Mouse (Mus musculus): ENCODE data around the gene Six6. TPM values are rescaled to one million over a fixed set of nuclear protein-coding genes. Genes with fewer than 3 reads are reported as not detected.

Gene Six6
- total RNA-seq, 2 experiments from 2014 or later, result not detected

DNA sequence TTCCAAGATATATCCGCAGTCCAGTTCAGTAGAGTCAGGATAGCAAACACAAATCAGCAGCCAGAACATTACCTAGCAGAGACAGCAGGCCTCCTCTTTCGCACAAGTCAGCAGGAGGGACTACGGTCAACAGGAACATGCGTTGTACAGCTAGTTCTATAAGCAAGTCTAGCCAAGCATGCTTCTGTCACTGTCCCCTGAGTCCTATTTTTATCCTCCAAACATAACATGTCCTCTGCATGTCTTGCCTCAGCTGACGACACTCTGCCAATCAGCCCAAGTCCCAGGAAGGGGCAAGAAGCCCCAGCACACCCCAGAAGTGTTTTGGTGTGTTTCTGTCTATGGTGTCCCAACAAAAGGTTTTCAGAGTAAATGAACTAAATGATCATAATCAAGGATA is 14.2 kb downstream of the Six6 start:
- no peak for ATAC-seq (replicated peaks; ENCODE audit: low FRiP score, low TSS enrichment, poor library complexity, severe bottlenecking)

DNA sequence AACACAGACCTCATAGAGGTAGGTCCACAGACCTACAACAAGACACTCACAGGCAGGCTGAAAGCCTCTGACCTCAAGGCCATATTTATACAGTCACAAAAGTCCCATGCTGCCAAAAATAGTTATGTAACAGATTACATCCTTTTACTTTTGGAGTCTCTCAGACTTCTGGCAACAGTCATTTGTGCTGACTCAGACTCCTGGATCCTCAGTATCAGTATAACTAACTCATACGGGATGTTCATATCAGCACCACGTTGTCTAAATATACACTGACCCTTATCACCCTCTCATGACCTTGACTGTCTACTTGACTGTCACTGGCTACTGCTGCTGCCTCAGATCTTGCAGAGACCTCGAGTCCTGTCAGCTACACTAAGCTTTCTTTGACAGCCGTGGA is 15.2 kb downstream of the Six6 start:
- no peak for ATAC-seq (replicated peaks; ENCODE audit: low FRiP score, low TSS enrichment, poor library complexity, severe bottlenecking)

DNA sequence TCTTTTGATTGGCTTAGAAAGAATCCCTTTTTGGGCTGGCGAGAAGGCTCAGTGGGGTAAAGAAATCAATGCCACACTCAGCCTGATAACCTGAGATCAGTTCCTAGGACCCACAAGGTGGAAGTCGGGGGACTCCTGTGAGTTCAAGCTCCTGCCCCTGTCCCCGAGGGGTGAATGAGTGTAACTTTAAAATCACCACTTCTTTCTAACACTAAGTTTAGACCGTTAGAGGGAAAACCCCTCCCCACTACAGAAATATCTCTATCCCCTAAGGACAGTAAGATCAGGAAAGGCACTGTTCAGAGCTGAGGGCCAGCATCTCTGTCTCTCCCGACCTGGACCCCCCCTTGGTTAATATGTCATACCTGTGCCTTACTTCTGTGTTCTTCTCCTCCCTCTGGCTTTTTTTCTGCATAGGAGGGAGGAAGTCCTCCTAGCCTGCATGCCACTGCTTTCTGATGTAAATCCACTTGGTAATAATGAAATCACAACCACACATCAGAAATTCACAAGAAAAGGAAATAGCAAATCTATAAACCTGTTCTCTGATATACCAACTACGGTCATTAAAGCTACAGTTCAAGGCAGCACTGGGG is 18.2 kb downstream of the Six6 start:
- ATAC-seq (replicated peaks; ENCODE audit: low FRiP score, low TSS enrichment, poor library complexity, severe bottlenecking), result no peak

DNA sequence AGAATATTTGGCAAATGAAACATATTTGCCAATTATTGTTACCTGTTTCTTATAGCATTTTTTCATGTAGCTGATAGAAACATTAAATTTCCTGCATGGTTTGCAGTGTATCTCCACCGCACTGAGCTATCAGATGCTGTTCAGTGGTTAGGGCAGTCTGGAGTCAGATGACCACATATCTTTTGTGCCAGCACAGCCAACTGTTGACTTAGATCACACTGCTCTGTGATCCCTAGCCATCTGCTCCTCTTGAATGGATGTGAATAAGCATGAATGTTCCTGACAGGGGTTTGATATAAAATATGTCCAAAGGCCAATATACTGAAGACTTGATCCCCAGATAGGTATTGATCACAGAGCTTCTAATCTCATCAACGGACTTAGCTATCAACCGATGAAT is 18.8 kb downstream of the Six6 start:
- no peak for ATAC-seq (replicated peaks; ENCODE audit: low FRiP score, low TSS enrichment, poor library complexity, severe bottlenecking)

DNA sequence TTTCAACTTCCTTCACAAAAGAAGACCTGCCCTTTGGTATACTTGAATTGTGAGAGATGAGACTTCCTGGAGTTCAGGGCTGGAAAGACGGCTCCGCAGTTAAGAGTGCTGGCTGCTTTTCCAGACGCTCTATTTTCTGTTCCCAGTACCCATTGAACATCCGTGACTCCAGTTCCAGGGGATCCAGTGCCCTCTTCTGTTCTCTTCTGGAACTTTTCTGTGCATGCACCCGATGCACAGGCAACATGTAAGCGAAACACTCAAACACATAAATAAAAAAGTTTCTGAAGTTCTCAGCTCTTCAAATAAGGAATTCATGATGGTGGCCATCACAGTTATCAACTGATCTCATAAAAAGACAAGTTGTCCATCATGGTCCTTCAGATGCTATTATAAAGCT is 23.1 kb downstream of the Six6 start:
- no peak for ATAC-seq (replicated peaks; ENCODE audit: low FRiP score, low TSS enrichment, poor library complexity, severe bottlenecking)

DNA sequence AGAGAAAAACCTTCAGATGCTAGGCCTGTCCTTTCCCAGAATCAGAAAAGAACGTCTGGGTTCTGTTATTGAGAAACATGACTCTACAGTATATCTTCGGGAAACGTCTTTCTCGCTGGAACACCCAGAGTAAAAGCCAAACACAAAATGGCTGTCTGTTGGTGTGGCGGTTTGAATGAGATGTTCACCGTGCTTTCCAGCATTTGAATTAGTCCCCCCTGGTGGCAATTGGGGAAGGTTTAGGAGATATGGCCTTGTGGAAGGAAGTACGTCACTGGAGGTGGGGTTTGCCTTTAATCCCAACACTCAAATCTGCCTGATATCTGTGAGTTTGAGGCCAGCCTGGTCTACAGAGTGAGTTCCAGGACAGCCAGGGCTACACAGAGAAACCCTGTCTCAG is 27.8 kb downstream of the Six6 start:
- ATAC-seq (replicated peaks; ENCODE audit: low FRiP score, low TSS enrichment, poor library complexity, severe bottlenecking), result no peak

DNA sequence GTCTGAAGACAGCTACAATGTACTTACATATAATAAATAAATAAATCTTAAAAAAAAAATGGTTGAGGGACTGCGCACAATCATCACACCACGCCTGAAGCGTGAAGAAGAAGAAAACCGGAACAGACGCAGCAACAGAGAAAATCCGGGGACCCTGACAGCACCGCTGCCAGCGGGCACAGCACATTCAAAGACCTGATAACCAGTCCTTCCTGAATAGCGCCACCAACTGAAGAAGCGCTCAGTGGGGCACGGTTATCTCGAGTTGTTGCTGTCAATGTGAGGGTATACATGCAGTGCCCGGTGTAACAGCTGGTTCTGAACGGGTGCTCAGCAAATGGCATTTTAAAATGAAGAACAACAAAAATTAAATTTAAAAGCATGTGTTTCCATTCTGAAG is 30.9 kb downstream of the Six6 start:
- ATAC-seq (replicated peaks; ENCODE audit: low FRiP score, low TSS enrichment, poor library complexity, severe bottlenecking), result 0 out of 2 replicates have a peak, but pooled peaks have one; percentile 38

DNA sequence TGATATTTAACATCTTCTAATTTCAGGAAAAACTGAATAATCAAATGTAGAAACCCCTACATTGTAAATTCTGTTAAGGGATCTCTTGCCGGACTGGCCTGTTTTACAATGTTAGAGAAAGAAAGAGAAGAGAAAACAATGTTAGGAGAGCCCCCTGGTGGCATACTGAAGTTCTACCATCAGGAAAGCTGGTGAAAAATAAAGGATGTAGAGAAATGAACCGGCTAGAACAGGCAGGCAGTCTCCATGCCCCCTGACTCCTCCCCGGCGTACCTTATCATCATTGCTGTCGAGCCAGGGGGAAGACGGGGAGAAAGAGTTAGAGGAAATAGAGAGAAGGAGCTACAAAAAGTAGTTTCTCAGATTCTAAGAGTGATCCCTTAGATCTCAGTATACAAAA is 33.5 kb downstream of the Six6 start:
- peak; percentile 57 for ATAC-seq (replicated peaks; ENCODE audit: low FRiP score, low TSS enrichment, poor library complexity, severe bottlenecking)

DNA sequence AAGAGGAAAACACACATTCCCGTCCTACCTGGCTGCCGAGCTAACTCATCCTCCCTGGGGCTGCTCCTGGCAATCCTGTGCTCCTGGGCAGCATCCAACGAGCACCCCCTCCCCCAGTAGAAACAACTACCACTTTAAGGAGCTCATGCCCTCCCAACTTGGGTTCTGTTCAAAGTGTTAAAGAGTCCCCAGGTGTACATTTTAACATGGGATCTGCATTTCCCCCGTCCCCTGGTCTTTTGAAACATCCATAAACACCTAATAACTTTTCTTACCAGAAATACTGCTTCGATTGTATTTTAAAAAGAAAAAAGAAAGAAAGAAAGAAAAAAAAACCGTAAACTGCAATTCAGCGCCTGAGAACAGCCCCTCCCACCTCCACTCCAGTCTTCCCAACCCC is 36.5 kb downstream of the Six6 start:
- ATAC-seq (replicated peaks; ENCODE audit: low FRiP score, low TSS enrichment, poor library complexity, severe bottlenecking), result no peak

DNA sequence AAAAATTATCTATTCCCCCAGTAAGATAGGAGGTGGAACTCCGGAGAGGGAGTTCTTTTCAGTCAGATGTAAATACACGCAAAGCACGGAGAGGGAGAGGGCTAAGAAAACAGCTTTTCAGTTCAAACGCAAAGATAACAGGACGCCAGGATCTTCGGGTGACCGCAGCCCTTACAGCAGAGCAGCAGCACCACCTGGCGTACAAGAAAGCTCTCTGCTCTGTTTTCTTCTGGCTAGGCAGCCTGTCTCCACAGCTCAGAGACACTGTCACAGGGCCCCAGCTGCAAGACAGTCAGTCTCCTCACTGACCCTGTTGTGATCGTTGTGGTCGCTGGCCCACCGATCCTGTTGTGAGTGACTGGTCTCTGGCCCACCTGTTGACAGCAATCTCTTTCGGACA is 37.0 kb downstream of the Six6 start:
- peak; percentile 96 for ATAC-seq (replicated peaks; ENCODE audit: low FRiP score, low TSS enrichment, poor library complexity, severe bottlenecking)

DNA sequence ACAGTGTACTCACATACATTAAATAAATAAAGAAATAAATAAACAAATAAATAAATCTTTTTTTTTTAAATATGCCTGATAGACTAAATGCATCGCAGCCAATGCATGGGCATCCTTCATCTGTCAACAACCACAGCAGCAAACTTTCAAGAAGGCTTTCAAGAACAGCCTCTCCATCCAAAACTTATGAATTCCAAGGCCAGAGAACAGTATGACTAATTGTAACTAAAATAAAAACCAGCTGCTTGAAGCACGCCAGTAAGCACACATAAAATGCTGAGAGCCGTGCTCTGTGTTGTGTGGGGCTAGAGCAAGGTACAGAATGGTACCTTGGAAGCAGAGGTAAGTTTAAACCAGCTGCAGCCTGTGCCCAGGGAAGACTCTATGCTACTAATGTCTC is 38.2 kb downstream of the Six6 start:
- no peak for ATAC-seq (replicated peaks; ENCODE audit: low FRiP score, low TSS enrichment, poor library complexity, severe bottlenecking)

DNA sequence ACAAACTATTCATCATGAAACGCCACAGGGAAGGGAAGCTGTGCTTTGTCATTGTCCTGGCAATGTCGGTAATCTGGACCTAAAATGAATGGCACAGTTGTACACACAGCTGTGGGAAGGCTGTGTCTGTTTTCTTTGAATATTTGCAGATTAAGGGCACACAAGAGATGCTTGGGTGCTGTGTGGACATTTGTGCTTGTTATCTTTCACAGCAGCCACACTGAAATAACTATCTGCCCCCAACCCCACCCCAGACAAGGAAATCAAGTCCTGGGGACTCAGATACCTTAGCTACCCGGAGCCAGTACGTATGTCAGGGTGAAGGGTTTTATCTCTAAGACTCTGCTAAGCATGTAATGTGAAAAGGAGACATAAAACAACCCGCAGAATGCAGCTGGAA is 39.5 kb downstream of the Six6 start:
- ATAC-seq (replicated peaks; ENCODE audit: low FRiP score, low TSS enrichment, poor library complexity, severe bottlenecking), result peak; percentile 64

DNA sequence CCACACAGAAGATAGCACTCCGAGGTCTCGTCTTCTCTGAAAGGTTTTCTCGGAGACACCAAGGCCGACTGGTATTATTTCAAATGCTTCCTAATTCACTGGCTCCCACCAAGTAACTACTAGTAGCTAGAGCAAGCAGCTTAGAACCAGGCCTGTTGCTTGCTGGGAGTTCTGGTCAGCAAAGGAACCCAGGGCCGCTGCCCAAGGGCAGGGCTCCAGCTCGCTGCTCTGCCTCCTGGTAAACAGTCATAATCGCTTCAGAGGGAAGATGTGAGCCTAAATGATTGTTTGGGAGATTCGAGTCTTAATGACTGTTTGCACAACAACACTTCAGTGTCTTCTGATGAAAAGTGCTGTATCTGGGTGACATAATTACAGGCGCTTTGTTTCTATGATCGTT is 42.9 kb downstream of the Six6 start:
- no peak for ATAC-seq (replicated peaks; ENCODE audit: low FRiP score, low TSS enrichment, poor library complexity, severe bottlenecking)

DNA sequence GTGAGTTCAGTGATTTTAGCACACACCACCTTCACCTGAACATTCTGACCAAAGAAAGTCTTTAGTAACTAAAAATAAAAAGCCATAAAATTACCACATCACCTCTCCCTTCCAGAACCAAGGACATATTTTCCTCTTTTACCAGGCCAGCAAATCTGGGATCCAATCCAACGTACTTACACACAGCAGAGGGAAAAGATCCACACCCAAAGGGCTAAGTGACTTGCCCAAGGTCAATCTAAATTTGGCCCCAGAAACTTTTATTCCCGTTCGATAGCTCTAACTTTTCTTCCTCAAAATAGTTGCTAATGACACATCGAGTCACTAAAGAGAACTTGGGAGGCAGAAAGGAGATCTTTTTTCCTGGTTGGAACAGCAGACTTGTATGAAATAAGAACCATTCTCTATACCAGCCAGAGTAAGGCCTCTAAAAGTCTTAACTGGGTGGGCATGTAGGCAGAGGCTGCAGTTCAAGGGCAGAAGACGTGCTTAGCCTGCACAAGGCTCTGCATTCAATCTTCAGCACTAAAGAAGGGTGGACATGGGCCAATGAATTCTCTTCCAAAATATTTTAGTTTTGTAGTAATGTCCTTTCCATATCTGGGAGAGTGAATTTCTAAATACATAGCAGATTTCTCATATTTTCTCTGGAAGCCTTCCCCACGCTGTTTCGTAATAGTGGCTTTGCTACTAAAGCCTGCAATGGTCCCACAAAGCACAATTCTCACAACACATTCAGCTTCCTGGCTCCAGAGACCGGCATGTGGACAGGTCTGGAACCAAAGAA is 43.6 kb downstream of the Six6 start:
- ATAC-seq (replicated peaks; ENCODE audit: low FRiP score, low TSS enrichment, poor library complexity, severe bottlenecking), result no peak

Other genes starting within 250 kb of the Six6 start
- gene Ppm1a, start 182.4 kb upstream of the Six6 start, total RNA-seq (2014; fragmentation: Nextera tagmentation), result 69.9 and 88.3 TPM in 2 replicates
- 137 and 152 TPM in 2 replicates for gene Ppm1a, start 182.4 kb upstream of the Six6 start, total RNA-seq (2017)
- gene 4930447C04Rik, start 882 bp downstream of the Six6 start, total RNA-seq (2014; fragmentation: Nextera tagmentation), result 5.8 TPM in 1 of 2 replicates, not detected in the other
- gene 4930447C04Rik, start 882 bp downstream of the Six6 start, total RNA-seq (2017), result 0.89 and 17.8 TPM in 2 replicates
- gene Six1, start 114.0 kb downstream of the Six6 start, total RNA-seq (2014; fragmentation: Nextera tagmentation), result not detected in 2 replicates
- not detected in 2 replicates for gene Six1, start 114.0 kb downstream of the Six6 start, total RNA-seq (2017)
- gene Six4, start 173.6 kb downstream of the Six6 start, total RNA-seq (2014; fragmentation: Nextera tagmentation), result not detected in 2 replicates
- 0.19 TPM in 1 of 2 replicates, not detected in the other for gene Six4, start 173.6 kb downstream of the Six6 start, total RNA-seq (2017)
- gene Mnat1, start 183.8 kb downstream of the Six6 start, total RNA-seq (2014; fragmentation: Nextera tagmentation), result 18.2 and 20.9 TPM in 2 replicates
- gene Mnat1, start 183.8 kb downstream of the Six6 start, total RNA-seq (2017), result 35.8 and 47.0 TPM in 2 replicates

Measured in megakaryocyte-erythroid progenitor cell, adult 5-6 weeks (primary cell).